Mouse (Mus musculus): Measurements from ENCODE around the gene Trim17. TPM values are rescaled to one million over a fixed set of nuclear protein-coding genes. Genes with fewer than 3 reads are reported as not detected.

The Trim17 gene
- total RNA-seq, 2 experiments from 2014 or later: 5.4 TPM

- DNase-seq (ENCODE audit: low spot score in 2 of 2): no peak
- intact Hi-C loops (cut with DNase I): no loop called here
These were observed 9.7 kb downstream of the Trim17 start for GRCm38 (mm10) chr11:58964216-58964615.

DNA sequence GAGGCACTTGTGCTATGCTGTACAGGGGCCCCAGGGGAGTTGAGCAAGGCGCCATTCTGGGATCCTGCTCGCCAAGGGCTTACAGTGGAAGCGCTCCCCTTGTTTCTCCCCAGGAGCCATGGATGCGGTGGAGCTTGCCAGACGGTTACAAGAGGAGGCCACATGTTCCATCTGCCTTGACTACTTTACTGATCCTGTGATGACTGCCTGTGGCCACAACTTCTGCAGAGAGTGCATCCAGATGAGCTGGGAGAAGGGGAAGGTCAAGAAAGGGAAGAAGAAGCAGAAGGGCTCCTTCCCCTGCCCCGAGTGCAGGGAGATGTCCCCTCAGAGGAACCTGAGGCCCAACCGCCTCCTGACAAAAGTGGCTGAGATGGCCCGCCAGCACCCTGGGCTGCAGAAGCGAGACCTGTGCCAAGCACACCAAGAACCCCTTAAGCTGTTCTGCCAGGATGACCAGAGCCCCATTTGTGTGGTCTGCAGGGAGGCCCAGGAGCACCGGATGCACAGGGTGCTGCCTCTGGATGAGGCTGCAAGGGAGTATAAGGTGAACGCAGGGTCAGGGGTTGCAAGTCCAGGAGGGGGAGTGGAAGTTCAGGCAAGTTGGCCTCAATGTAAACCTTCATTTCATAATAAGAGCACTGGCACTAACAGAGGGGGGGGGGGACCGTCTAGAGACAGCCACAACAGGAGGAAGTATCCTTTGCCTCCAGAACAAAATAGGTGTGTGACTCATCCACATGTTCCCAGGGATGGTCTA, 10.7 kb downstream of the Trim17 start:
- intact Hi-C loops (cut with DNase I): loop anchor here (5.0 kb wide), 1 partner anchor 217 kb away; the partner anchor contains the start of gene Gjc2
- no peak for DNase-seq (ENCODE audit: low spot score in 2 of 2)

DNA sequence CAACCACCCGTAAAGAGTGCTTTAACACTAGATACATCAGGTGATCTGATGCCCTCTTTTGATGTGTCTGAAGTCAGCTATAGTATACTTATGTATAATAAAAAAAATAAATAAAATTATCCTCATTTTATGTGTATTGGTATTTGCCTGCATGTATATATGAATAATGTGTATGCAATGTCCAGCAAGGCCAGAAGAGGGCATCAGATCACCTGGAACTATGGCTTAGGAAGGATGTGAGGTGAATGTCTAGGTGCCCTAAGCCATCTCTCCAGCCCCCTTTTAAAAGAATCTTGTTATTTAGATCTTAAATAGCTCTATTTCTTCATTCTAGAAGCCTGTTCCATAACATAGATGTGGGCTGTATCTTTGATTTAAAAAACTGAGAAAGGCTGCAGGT, 12.9 kb downstream of the Trim17 start:
- intact Hi-C loops (cut with DNase I): loop anchor here (5.0 kb wide), 1 partner anchor 215 kb away; the partner anchor contains the start of gene Gjc2
- no peak for DNase-seq (ENCODE audit: low spot score in 2 of 2)

DNA sequence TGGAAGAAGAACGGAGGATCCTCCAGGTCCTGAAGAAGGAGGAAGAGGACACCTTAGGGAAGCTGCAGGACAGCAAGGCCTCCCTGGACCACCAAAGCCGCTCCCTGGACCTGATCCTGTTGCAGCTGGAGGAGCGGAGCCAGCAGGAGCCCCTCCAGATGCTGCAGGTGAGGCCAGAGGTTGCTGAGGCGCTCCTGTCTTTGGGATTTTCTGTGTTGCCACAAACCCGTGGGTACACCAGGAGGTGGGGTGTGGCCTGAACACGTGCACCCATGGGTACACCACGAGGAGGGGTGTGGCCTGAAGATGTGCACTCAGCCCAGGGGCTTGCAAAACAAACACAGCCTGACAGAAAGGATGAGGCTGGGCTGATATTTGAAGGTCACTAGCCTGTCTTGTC, 14.1 kb downstream of the Trim17 start:
- intact Hi-C loops (cut with DNase I): loop anchor here (5.0 kb wide), 1 partner anchor 214 kb away; the partner anchor contains the start of gene Gjc2
- no peak for DNase-seq (ENCODE audit: low spot score in 2 of 2)

DNA sequence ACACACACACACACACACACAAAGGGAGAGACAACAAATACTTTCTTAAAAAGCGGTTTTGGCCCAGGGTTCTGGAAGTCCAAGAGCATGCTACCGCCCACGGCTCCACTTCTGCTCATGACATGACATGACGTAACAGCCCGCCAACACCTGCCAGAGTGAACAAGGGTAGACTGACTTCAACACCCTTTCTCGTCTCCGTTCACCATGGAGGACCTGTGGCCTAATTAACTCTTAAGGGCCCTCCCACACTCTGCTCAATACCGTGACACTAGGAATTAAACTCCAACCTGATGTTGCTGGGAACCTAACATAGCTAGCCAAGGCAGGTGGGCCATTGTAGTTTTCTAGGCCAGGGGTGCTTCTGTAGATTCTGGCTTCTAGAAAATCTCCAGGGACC, 14.5 kb downstream of the Trim17 start:
- intact Hi-C loops (cut with DNase I): loop anchor here (5.0 kb wide), 1 partner anchor 213 kb away; the partner anchor contains the start of gene Gjc2
- no peak for DNase-seq (ENCODE audit: low spot score in 2 of 2)

- intact Hi-C loops (cut with DNase I): loop anchor here (5.0 kb wide), 1 partner anchor 213 kb away; the partner anchor contains the start of gene Gjc2
- no peak for DNase-seq (ENCODE audit: low spot score in 2 of 2)
These were observed 15.2 kb downstream of the Trim17 start for GRCm38 (mm10) chr11:58969659-58970058.

GRCm38 (mm10) chr11:58970831-58971530, 16.5 kb downstream of the Trim17 start:
- DNase-seq (ENCODE audit: low spot score in 2 of 2): no peak
- intact Hi-C loops (cut with DNase I): no loop called here

DNA sequence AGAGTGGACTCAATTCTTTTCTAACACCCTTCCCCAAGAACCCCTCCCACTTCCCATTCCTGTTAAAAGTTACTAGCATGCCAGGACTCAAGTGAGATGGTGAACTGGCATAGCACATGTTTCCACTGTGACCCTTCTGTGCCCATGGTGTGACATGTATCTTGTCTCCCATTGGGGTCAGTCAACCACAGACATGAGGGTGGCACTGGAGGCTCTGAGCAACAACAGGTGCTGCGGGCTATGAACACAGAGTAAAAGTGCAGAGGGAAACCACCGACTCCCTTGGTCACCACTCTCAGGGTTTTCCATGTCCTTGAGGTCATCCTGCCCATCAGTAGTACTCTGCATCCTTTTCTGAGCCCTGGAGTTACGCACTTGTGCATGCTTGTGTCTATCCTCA, 17.3 kb downstream of the Trim17 start:
- intact Hi-C loops (cut with DNase I): no loop called here
- DNase-seq (ENCODE audit: low spot score in 2 of 2): no peak

DNA sequence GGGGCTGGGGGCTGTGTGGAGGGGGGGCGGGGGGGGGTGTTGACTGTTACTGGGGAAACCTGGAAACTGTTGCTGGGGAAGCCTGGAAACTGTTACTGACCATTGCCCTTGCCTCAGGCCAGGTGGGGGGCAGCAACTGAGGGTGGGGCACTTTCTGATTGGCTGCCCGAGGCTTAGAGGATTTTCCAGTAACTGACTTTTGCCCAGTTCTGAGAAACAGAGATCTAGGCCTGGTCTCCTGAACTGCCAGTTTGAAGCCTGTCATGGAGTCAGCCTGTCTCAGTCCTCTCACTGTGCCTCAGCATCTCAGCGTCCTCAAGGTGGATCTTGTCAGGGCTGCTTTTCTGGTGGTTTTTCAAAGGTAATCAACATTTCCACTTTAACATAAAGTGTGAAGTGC, 19.9 kb downstream of the Trim17 start:
- intact Hi-C loops (cut with DNase I): no loop called here
- no peak for DNase-seq (ENCODE audit: low spot score in 2 of 2)

GRCm38 (mm10) chr11:58977150-58977549, 22.7 kb downstream of the Trim17 start:
- intact Hi-C loops (cut with DNase I): no loop called here
- DNase-seq (ENCODE audit: low spot score in 2 of 2): no peak

DNA sequence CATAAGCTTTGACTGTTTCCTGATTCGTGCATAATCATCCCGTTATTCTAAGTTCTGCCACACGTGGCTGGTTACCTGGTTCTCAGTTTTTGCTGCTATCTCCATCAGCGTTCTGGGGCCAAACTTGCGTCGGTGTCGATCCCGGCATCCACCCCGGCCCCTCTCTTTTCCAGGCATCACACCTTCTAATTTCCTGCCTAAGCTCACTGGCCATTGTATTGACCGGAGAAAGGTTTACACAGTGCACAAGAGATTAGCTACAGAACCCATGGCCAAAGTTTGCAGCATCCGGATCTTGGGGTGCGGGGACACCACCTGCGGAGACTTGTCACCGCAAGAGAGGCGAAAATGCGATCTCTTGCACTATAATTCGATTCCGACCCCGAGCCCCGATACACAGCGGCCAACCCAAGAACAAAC, 23.1 kb downstream of the Trim17 start:
- intact Hi-C loops (cut with DNase I): no loop called here
- no peak for DNase-seq (ENCODE audit: low spot score in 2 of 2)

DNA sequence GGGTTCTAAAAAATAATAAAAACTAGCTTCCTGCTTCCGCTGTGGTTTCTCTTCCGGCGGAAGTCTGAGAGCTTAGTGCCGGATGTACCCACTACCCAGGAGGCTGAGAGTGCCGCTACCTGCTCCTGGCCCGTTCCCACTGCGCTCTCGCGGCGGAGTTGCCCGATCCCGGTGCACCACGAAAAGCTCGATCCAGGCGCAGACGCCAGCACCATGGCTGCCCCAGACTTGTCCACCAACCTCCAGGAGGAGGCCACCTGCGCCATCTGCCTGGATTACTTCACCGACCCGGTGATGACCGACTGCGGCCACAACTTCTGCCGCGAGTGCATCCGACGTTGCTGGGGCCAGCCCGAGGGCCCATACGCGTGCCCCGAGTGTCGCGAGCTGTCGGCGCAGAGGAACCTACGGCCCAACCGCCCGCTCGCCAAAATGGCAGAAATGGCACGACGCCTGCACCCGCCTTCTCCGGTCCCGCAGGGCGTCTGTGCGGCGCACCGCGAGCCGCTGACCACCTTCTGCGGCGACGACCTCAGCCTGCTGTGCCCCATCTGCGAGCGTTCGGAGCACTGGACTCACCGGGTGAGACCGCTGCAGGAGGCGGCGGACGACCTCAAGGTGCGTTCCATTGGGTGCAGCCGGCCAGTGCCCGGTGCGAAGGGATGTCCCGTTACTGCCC, 23.7 kb downstream of the Trim17 start, which contains the start of gene Trim11:
TSS of gene Trim11 (plus strand) at position 67 of the 679 bp plus-strand sequence.
- intact Hi-C loops (cut with DNase I): no loop called here
- DNase-seq (ENCODE audit: low spot score in 2 of 2): peak; percentile 72 to 81

DNA sequence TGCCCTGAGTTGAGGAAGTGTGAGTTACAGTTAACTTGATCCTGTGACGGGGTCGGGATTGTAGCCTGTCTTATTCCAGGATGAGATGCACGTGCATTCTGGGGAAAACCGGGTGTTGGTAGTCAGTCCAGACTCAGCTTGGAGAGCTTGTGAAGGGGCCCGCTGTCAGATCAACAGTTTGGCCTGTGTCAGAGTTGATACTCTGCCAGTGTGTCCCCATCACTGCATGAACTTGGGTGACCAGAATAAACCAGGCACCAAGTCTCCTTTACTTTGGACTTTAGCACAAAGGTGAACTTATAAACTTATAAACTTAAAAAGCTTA, 24.2 kb downstream of the Trim17 start:
- intact Hi-C loops (cut with DNase I): no loop called here
- no peak for DNase-seq (ENCODE audit: low spot score in 2 of 2)

DNA sequence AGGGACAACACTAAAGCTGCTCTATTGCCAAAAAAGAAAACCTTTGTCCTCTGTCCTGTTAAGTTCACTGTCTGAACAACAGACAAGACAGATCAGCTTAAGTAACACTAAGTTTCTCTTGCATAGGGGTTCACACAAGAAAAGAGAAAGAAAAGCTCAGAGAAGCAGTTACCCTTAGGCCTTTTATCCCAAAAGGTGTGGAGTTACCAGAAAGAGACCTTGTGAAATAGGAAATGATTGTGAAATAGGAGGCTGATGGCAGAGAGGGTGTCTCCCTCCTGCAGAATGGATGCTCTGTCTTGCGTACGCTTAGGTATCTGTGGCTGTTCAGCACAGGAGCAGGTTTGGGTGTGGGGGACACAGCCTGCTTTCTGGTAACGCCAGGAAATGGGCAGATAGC, 24.7 kb downstream of the Trim17 start:
- intact Hi-C loops (cut with DNase I): no loop called here
- DNase-seq (ENCODE audit: low spot score in 2 of 2): no peak

DNA sequence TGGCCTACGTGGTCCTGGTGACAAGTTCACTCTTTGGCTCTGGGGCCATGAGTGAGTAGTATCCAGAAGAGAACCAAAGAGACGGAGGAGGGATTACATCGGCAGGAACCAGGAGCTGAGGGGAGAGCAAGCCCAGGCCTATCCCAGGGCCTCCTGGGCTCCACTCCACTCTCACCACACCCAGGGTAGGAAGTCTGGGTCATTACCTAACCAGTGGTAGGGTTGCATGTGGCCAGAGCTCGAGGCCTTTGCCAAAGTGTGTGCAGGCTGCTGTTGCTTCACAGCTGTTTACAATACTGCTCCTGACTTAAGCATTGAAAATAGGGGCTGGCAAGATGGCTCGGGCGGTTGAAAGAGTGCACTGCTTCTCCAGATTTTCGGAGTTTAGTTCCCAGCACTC, 25.2 kb downstream of the Trim17 start:
- intact Hi-C loops (cut with DNase I): no loop called here
- DNase-seq (ENCODE audit: low spot score in 2 of 2): no peak

DNA sequence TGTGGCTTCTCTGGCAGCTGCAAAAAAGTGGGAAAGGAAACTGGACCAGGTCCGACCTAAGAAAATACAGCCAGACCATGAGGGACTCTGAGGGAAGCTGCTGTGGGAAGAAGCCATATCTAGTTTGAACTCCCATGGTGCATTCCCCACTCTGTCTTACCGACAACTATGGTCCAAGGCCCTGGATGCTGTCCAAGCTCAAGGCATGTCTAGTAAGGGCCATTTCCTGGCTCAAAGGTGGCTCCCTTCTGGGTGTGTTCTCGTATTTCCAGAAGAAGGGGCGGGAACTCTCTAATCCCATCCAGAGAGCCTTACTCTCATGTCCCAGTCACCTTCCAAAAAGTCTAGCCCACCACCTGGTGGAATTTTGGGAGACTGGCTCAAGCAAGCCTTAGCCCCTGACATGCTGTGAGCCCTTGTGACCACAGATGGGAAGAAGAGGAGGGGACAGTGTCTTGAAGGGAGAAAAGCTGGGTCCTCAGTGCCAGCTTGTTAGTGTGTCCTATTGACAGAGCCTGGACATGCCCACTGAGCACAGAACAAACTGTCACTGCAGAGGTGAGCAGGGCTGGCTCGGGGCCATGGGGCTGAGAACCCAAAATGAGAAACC, 26.0 kb downstream of the Trim17 start:
- intact Hi-C loops (cut with DNase I): no loop called here
- DNase-seq (ENCODE audit: low spot score in 2 of 2): no peak

DNA sequence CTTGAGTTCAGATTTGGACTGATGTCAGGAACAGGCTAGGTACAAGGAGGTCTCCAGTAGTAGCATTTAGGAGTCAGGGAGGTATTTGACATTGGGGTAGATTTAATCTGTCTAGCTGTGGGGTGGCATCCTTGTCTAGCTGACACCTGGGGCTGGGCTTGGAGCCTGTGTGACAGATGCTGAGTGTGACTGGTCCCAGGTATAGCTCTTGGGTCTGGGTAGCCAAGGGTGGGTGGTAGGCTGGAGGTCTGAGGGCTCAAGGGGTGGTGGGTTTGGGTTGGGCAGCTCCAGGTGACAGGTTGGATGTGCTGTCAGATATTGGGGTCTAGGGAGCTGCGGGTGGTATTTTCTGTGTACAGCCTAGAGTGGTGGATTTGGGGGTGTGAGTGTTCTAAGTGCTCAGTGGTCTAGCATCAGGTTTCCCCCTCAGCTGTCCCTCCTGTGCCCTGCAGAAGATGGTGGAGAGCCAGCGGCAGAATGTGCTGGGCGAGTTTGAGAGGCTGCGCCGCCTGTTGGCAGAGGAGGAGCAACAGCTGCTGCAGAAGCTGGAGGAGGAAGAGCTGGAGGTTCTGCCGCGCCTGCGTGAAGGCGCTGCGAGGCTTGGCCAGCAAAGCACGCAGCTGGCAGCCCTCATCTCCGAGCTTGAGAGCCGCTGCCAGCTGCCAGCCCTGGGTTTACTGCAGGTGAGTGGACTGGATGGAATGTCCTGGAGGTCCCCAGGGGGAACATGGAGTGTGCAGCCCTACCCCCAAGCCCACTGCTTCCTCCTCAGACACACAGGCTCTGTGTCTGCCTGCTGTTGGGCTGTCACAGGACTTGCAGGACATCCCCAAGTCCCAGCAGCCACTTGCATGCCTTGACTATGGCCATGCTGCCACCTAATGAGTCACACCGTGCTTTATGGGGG, 27.3 kb downstream of the Trim17 start:
- peak; percentile 79 to 87 for DNase-seq (ENCODE audit: low spot score in 2 of 2)
- intact Hi-C loops (cut with DNase I): no loop called here

GRCm38 (mm10) chr11:58982471-58983097, 28.1 kb downstream of the Trim17 start:
- intact Hi-C loops (cut with DNase I): no loop called here
- DNase-seq (ENCODE audit: low spot score in 2 of 2): no peak

Data from left cerebral cortex, postnatal 25 days (tissue).